Mouse (Mus musculus) forebrain, embryonic 15.5 days (tissue): Measurements from ENCODE around the gene Slc9b1. TPM values are rescaled to one million over a fixed set of nuclear protein-coding genes. Genes with fewer than 3 reads are reported as not detected.

Experiments used
- ATAC-seq: fragments of 200-750 bp; cut with Nextera tagmentation; replicated peaks from 2 replicates; pipeline ENCODE4 v1.8.0; 2017; ENCODE audit warnings: mild to moderate bottlenecking, moderate TSS enrichment, moderate library complexity
- H3K27ac ChIP-seq: fragments of 300-500 bp; sonication (generic); replicated peaks from 2 replicates; pipeline ENCODE4 v1.5.1; 2015; ENCODE audit warnings: mild to moderate bottlenecking, inconsistent platforms
- H3K27me3 ChIP-seq: fragments of 300-500 bp; sonication (generic); 2 replicates; pipeline ENCODE4 v1.6.1; 2015; ENCODE audit warnings: inconsistent platforms
- H3K36me3 ChIP-seq: fragments of 300-500 bp; sonication (generic); 2 replicates; pipeline ENCODE4 v1.6.1; 2015; ENCODE audit warnings: mild to moderate bottlenecking, inconsistent platforms
- H3K4me1 ChIP-seq: fragments of 300-500 bp; sonication (generic); 2 replicates; pipeline ENCODE4 v1.6.1; 2015; ENCODE audit warnings: inconsistent platforms
- H3K4me2 ChIP-seq: fragments of 300-500 bp; sonication (generic); replicated peaks from 2 replicates; pipeline ENCODE4 v1.6.1; 2015; ENCODE audit warnings: mild to moderate bottlenecking, inconsistent platforms
- H3K4me3 ChIP-seq: fragments of 300-500 bp; sonication (generic); 2 replicates; pipeline ENCODE4 v1.5.1; 2015; ENCODE audit warnings: mild to moderate bottlenecking, inconsistent platforms
- H3K9ac ChIP-seq: fragments of 300-500 bp; sonication (generic); replicated peaks from 2 replicates; pipeline ENCODE4 v1.6.1; 2015; ENCODE audit warnings: mild to moderate bottlenecking, inconsistent platforms
- H3K9me3 ChIP-seq: fragments of 300-500 bp; sonication (generic); 2 replicates; pipeline ENCODE4 v1.6.1; 2016; ENCODE audit warnings: inconsistent platforms
- WGBS: fragments of 180-500 bp; shearing (Covaris S2); methylation state at CpG from one replicate; pipeline ENCODE4 v1.1.7; 2015; ENCODE audit warnings: mixed read lengths; 5-methylcytosine and 5-hydroxymethylcytosine counted together
- polyA plus RNA-seq: library from polyadenylated mRNA; unstranded; fragments of >200 nt; fragmentation: Nextera tagmentation; extraction: Ambion mirVana; gene quantifications from 2 replicates; pipeline ENCODE4 v1.2.1, GENCODE M21; 2015

Slc9b1 gene
- polyA plus RNA-seq, result 0.18 and 0.24 TPM in 2 replicates

- 85% methylated on average over 14 of the region's 14 CpGs for WGBS
- ATAC-seq, result no peak
- Histone ChIP-seq H3K27ac (no peak within 1 kb of the TSS), H3K27me3 (no peaks in the 10 kb centered on the region), H3K9me3 (no peaks in the 10 kb centered on the region), H3K9ac (no peak within 1 kb of the TSS), H3K36me3 (no peaks in the 10 kb centered on the region), H3K4me1 (no peaks in the 10 kb centered on the region), H3K4me2 (no peak within 1 kb of the TSS), H3K4me3 (no peak within 1 kb of the TSS)
These were observed at the start of gene Slc9b1 for GRCm38 (mm10) chr3:135347739-135348264. Gene Slc9b1 (plus strand): TSS chr3:135348029.

GRCm38 (mm10) chr3:135298560-135298959 is 49.3 kb upstream of the Slc9b1 start:
- Histone ChIP-seq H3K4me3 (no peak overlapping the region), H3K27ac (no peak overlapping the region), H3K4me1 (no peaks in the 10 kb centered on the region), H3K9me3 (no peaks in the 10 kb centered on the region), H3K9ac (no peak overlapping the region), H3K36me3 (no peaks in the 10 kb centered on the region), H3K4me2 (no peak overlapping the region), H3K27me3 (no peaks in the 10 kb centered on the region)
- ATAC-seq, result no peak
- WGBS, result 85% methylated on average over 3 of the region's 3 CpGs

- no peak for ATAC-seq
- Histone ChIP-seq H3K9ac (no peak overlapping the region), H3K9me3 (no peaks in the 10 kb centered on the region), H3K27ac (no peak overlapping the region), H3K36me3 (no peaks in the 10 kb centered on the region), H3K4me3 (no peak overlapping the region), H3K27me3 (no peaks in the 10 kb centered on the region), H3K4me1 (0 out of 2 replicates have a peak, but pooled peaks cover 6% of the 10 kb centered on the region), H3K4me2 (no peak overlapping the region)
- WGBS, result 72% methylated on average over 6 of the region's 6 CpGs
These were observed 47.7 kb upstream of the Slc9b1 start for GRCm38 (mm10) chr3:135300081-135300480.

GRCm38 (mm10) chr3:135304060-135304459 is 43.8 kb upstream of the Slc9b1 start:
- Histone ChIP-seq H3K9ac (no peak overlapping the region), H3K27me3 (no peaks in the 10 kb centered on the region), H3K4me2 (no peak overlapping the region), H3K36me3 (no peaks in the 10 kb centered on the region), H3K4me1 (peaks cover 13% of the 10 kb centered on the region), H3K9me3 (no peaks in the 10 kb centered on the region), H3K4me3 (no peak overlapping the region), H3K27ac (no peak overlapping the region)
- 15% methylated on average over 6 of the region's 6 CpGs for WGBS
- no peak for ATAC-seq

GRCm38 (mm10) chr3:135304566-135304965 is 43.3 kb upstream of the Slc9b1 start:
- Histone ChIP-seq H3K9me3 (no peaks in the 10 kb centered on the region), H3K4me3 (no peak overlapping the region), H3K27me3 (no peaks in the 10 kb centered on the region), H3K36me3 (no peaks in the 10 kb centered on the region), H3K27ac (no peak overlapping the region), H3K4me1 (peaks cover 13% of the 10 kb centered on the region), H3K4me2 (no peak overlapping the region), H3K9ac (no peak overlapping the region)
- 5% methylated on average over 9 of the region's 9 CpGs for WGBS
- ATAC-seq, result no peak

- H3K9me3 ChIP-seq, result no peaks in the 10 kb centered on the region
- H3K27ac ChIP-seq, result no peak within 1 kb of the TSS
- H3K4me1 ChIP-seq, result peaks cover 13% of the 10 kb centered on the region
- WGBS, result 9% methylated on average over 28 of the region's 28 CpGs
- H3K9ac ChIP-seq, result peak within 1 kb of the TSS; percentile 37
- peak within 1 kb of the TSS; percentile 60 for H3K4me2 ChIP-seq
- H3K4me3 ChIP-seq, result peak within 1 kb of the TSS; percentile 37
- peak; percentile 84 for ATAC-seq
- no peaks in the 10 kb centered on the region for H3K27me3 ChIP-seq
- H3K36me3 ChIP-seq, result no peaks in the 10 kb centered on the region
These were observed 40.2 kb upstream of the Slc9b1 start, which contains the start of gene Slc9b2 for GRCm38 (mm10) chr3:135307411-135308259. Gene Slc9b2 (plus strand): TSS chr3:135307700.

- H3K27me3 ChIP-seq, result no peaks in the 10 kb centered on the region
- H3K4me1 ChIP-seq, result no peaks in the 10 kb centered on the region
- H3K27ac ChIP-seq, result no peak overlapping the region
- 5% methylated on average over 2 of the region's 2 CpGs for WGBS
- ATAC-seq, result no peak
- no peaks in the 10 kb centered on the region for H3K9me3 ChIP-seq
- H3K36me3 ChIP-seq, result no peaks in the 10 kb centered on the region
- H3K4me2 ChIP-seq, result no peak overlapping the region
- H3K9ac ChIP-seq, result no peak overlapping the region
- no peak overlapping the region for H3K4me3 ChIP-seq
These were observed 34.8 kb upstream of the Slc9b1 start for GRCm38 (mm10) chr3:135312916-135313491.

GRCm38 (mm10) chr3:135313727-135314126 is 34.1 kb upstream of the Slc9b1 start:
- H3K4me1 ChIP-seq, result no peaks in the 10 kb centered on the region
- H3K4me2 ChIP-seq, result no peak overlapping the region
- 40% methylated on average over 2 of the region's 2 CpGs for WGBS
- H3K9me3 ChIP-seq, result no peaks in the 10 kb centered on the region
- no peak overlapping the region for H3K9ac ChIP-seq
- no peak overlapping the region for H3K27ac ChIP-seq
- no peaks in the 10 kb centered on the region for H3K36me3 ChIP-seq
- ATAC-seq, result no peak
- H3K27me3 ChIP-seq, result no peaks in the 10 kb centered on the region
- no peak overlapping the region for H3K4me3 ChIP-seq

- no peaks in the 10 kb centered on the region for H3K27me3 ChIP-seq
- H3K9ac ChIP-seq, result no peak overlapping the region
- 61% methylated on average over 2 of the region's 2 CpGs for WGBS
- ATAC-seq, result no peak
- no peaks in the 10 kb centered on the region for H3K36me3 ChIP-seq
- no peak overlapping the region for H3K27ac ChIP-seq
- no peaks in the 10 kb centered on the region for H3K4me1 ChIP-seq
- no peaks in the 10 kb centered on the region for H3K9me3 ChIP-seq
- no peak overlapping the region for H3K4me2 ChIP-seq
- H3K4me3 ChIP-seq, result no peak overlapping the region
These were observed 33.0 kb upstream of the Slc9b1 start for GRCm38 (mm10) chr3:135314811-135315210.

- no peaks in the 10 kb centered on the region for H3K36me3 ChIP-seq
- WGBS, result 92% methylated on average over 9 of the region's 9 CpGs
- H3K4me1 ChIP-seq, result no peaks in the 10 kb centered on the region
- H3K27ac ChIP-seq, result no peak overlapping the region
- H3K27me3 ChIP-seq, result no peaks in the 10 kb centered on the region
- no peak overlapping the region for H3K4me3 ChIP-seq
- no peaks in the 10 kb centered on the region for H3K9me3 ChIP-seq
- no peak for ATAC-seq
- H3K9ac ChIP-seq, result no peak overlapping the region
- H3K4me2 ChIP-seq, result no peak overlapping the region
These were observed 32.0 kb upstream of the Slc9b1 start for GRCm38 (mm10) chr3:135315720-135316425.

GRCm38 (mm10) chr3:135318331-135318730 is 29.5 kb upstream of the Slc9b1 start:
- Histone ChIP-seq H3K27me3 (no peaks in the 10 kb centered on the region), H3K27ac (no peak overlapping the region), H3K9ac (no peak overlapping the region), H3K9me3 (no peaks in the 10 kb centered on the region), H3K36me3 (no peaks in the 10 kb centered on the region), H3K4me2 (no peak overlapping the region), H3K4me1 (no peaks in the 10 kb centered on the region), H3K4me3 (no peak overlapping the region)
- no peak for ATAC-seq
- WGBS, result 84% methylated on average over 11 of the region's 11 CpGs

- H3K9me3 ChIP-seq, result no peaks in the 10 kb centered on the region
- no peaks in the 10 kb centered on the region for H3K4me1 ChIP-seq
- H3K36me3 ChIP-seq, result no peaks in the 10 kb centered on the region
- H3K4me2 ChIP-seq, result no peak overlapping the region
- no peak overlapping the region for H3K27ac ChIP-seq
- no peak for ATAC-seq
- H3K4me3 ChIP-seq, result no peak overlapping the region
- no peaks in the 10 kb centered on the region for H3K27me3 ChIP-seq
- WGBS, result 47% methylated on average over 6 of the region's 6 CpGs
- no peak overlapping the region for H3K9ac ChIP-seq
These were observed 23.5 kb upstream of the Slc9b1 start for GRCm38 (mm10) chr3:135324354-135324753.
